Mouse (Mus musculus) heart, postnatal 0 days (tissue): ENCODE results near the gene Stx7. TPM values are rescaled to one million over a fixed set of nuclear protein-coding genes. Genes with fewer than 3 reads are reported as not detected.

Source experiments
- ATAC-seq: fragments of 200-750 bp; cut with Nextera tagmentation; 2 replicates; pipeline ENCODE4 v1.8.0; 2017; ENCODE audit warnings: low read depth, moderate number of reproducible peaks, moderate library complexity; ENCODE audit not compliant: insufficient read depth
- DNase-seq: peaks from one replicate; pipeline ENCODE4 v3.0.0-alpha.2; 2016; ENCODE audit warnings: low spot score
- H3K27ac ChIP-seq: fragments of 300-500 bp; sonication (generic); 2 replicates; pipeline ENCODE4 v1.5.1; 2014; ENCODE audit warnings: low read depth, mild to moderate bottlenecking
- H3K27me3 ChIP-seq: fragments of 300-500 bp; sonication (generic); 2 replicates; pipeline ENCODE4 v1.6.1; 2014; ENCODE audit warnings: low read length, mixed read lengths; ENCODE audit not compliant: control insufficient read depth, insufficient read depth
- H3K36me3 ChIP-seq: fragments of 300-500 bp; sonication (generic); replicated peaks from 2 replicates; pipeline ENCODE4 v1.6.1; 2014; ENCODE audit warnings: low read length, mixed read lengths; ENCODE audit not compliant: control insufficient read depth, insufficient read depth
- H3K4me1 ChIP-seq: fragments of 300-500 bp; sonication (generic); 2 replicates; pipeline ENCODE4 v1.6.1; 2014; ENCODE audit warnings: antibody characterized with exemption; ENCODE audit not compliant: control insufficient read depth, insufficient read depth
- H3K4me2 ChIP-seq: fragments of 300-500 bp; sonication (generic); 2 replicates; pipeline ENCODE4 v1.6.1; 2014; ENCODE audit warnings: low read depth, mild to moderate bottlenecking, low read length, moderate library complexity
- H3K4me3 ChIP-seq: fragments of 300-500 bp; sonication (generic); 2 replicates; pipeline ENCODE4 v1.5.1; 2014; ENCODE audit warnings: low read depth, low read length
- H3K9ac ChIP-seq: fragments of 300-500 bp; sonication (generic); replicated peaks from 2 replicates; pipeline ENCODE4 v1.6.1; 2014; ENCODE audit warnings: low read depth, low read length, mixed read lengths
- H3K9me3 ChIP-seq: fragments of 300-500 bp; sonication (generic); replicated peaks from 2 replicates; pipeline ENCODE4 v1.6.1; 2016; ENCODE audit warnings: low read length; ENCODE audit not compliant: control insufficient read depth
- CTCF ChIP-seq: IDR thresholded peaks from 2 replicates; pipeline ENCODE4 v1.5.1; 2016; ENCODE audit warnings: antibody characterized with exemption, control low read depth, low read depth
- EP300 ChIP-seq: IDR thresholded peaks from 2 replicates; pipeline ENCODE4 v1.6.1; 2016; ENCODE audit warnings: antibody characterized with exemption, low read depth
- WGBS: fragments of 180-500 bp; shearing (Covaris S2); extraction: QIAGEN DNeasy Blood & Tissue Kit; methylation state at CpG from one replicate; pipeline ENCODE4 v1.1.7; 2014; 5-methylcytosine and 5-hydroxymethylcytosine counted together
- polyA plus RNA-seq: library from polyadenylated mRNA; unstranded; fragments of >200 nt; fragmentation: Nextera tagmentation; extraction: Ambion mirVana; gene quantifications from 2 replicates; pipeline ENCODE4 v1.2.1, GENCODE M21; 2015
- total RNA-seq: library from RNA; depleted of rRNA; stranded (reverse); fragments of >200 nt; gene quantifications from 2 replicates; pipeline ENCODE4 v1.2.3, GENCODE M21; 2014; ENCODE audit warnings: low replicate concordance; rRNA removed

Stx7 gene
- total and polyA plus RNA-seq, 2 experiments from 2014 or later: 30.1 to 67.8 TPM

GRCm38 (mm10) chr10:24232281-24232680 lies 83.2 kb downstream of the Stx7 start:
- Histone ChIP-seq H3K36me3 (no peaks in the 10 kb centered on the region), H3K4me1 (no peaks in the 10 kb centered on the region), H3K27me3 (no peaks in the 10 kb centered on the region), H3K4me3 (no peak overlapping the region), H3K9me3 (no peaks in the 10 kb centered on the region), H3K9ac (no peak overlapping the region), H3K4me2 (no peak overlapping the region), H3K27ac (no peak overlapping the region)
- no peak for ATAC-seq
- no peak for DNase-seq
- TF ChIP-seq EP300: no peak
- TF ChIP-seq CTCF: no peak
- WGBS: 67% methylated on average over 4 of the region's 4 CpGs

GRCm38 (mm10) chr10:24235426-24236283 lies 86.6 kb downstream of the Stx7 start:
- no peak for ATAC-seq
- TF ChIP-seq CTCF (no peak), EP300 (no peak)
- WGBS: 65% methylated on average over 23 of the region's 23 CpGs

More at GRCm38 (mm10) chr10:24235426-24236283, 86.6 kb downstream of the Stx7 start:
- Histone ChIP-seq H3K27me3 (no peaks in the 10 kb centered on the region), H3K27ac (no peak overlapping the region), H3K4me3 (no peak overlapping the region), H3K4me2 (no peak overlapping the region), H3K36me3 (no peaks in the 10 kb centered on the region), H3K9ac (no peak overlapping the region), H3K4me1 (no peaks in the 10 kb centered on the region), H3K9me3 (peaks cover 6% of the 10 kb centered on the region; the same call in 1 of the 2 replicates)
- DNase-seq: no peak

Other genes starting within 250 kb of the Stx7 start
- not detected in 2 replicates for gene Taar1, start 228.9 kb upstream of the Stx7 start, total RNA-seq
- gene Taar1, start 228.9 kb upstream of the Stx7 start, polyA plus RNA-seq: not detected in 2 replicates
- gene Taar2, start 210.7 kb upstream of the Stx7 start, total RNA-seq: not detected in 2 replicates
- gene Taar2, start 210.7 kb upstream of the Stx7 start, polyA plus RNA-seq: not detected in 2 replicates
- gene Taar3, start 199.7 kb upstream of the Stx7 start, total RNA-seq: not detected in 2 replicates
- gene Taar3, start 199.7 kb upstream of the Stx7 start, polyA plus RNA-seq: not detected in 2 replicates
- not detected in 2 replicates for gene Taar4, start 188.8 kb upstream of the Stx7 start, total RNA-seq
- gene Taar4, start 188.8 kb upstream of the Stx7 start, polyA plus RNA-seq: not detected in 2 replicates
- not detected in 2 replicates for gene Taar5, start 178.6 kb upstream of the Stx7 start, total RNA-seq
- gene Taar5, start 178.6 kb upstream of the Stx7 start, polyA plus RNA-seq: not detected in 2 replicates
- gene Taar6, start 163.7 kb upstream of the Stx7 start, total RNA-seq: not detected in 2 replicates
- not detected in 2 replicates for gene Taar6, start 163.7 kb upstream of the Stx7 start, polyA plus RNA-seq
- gene Taar7a, start 155.8 kb upstream of the Stx7 start, total RNA-seq: not detected in 2 replicates
- not detected in 2 replicates for gene Taar7a, start 155.8 kb upstream of the Stx7 start, polyA plus RNA-seq
- not detected in 2 replicates for gene Taar7b, start 149.4 kb upstream of the Stx7 start, total RNA-seq
- gene Taar7b, start 149.4 kb upstream of the Stx7 start, polyA plus RNA-seq: not detected in 2 replicates
- not detected in 2 replicates for gene Taar7d, start 122.1 kb upstream of the Stx7 start, total RNA-seq
- not detected in 2 replicates for gene Taar7d, start 122.1 kb upstream of the Stx7 start, polyA plus RNA-seq
- not detected in 2 replicates for gene Taar7e, start 111.7 kb upstream of the Stx7 start, total RNA-seq
- not detected in 2 replicates for gene Taar7e, start 111.7 kb upstream of the Stx7 start, polyA plus RNA-seq
- not detected in 2 replicates for gene Taar7f, start 99.8 kb upstream of the Stx7 start, total RNA-seq
- not detected in 2 replicates for gene Taar7f, start 99.8 kb upstream of the Stx7 start, polyA plus RNA-seq
- gene Taar8a, start 72.8 kb upstream of the Stx7 start, total RNA-seq: not detected in 2 replicates
- not detected in 2 replicates for gene Taar8a, start 72.8 kb upstream of the Stx7 start, polyA plus RNA-seq
- not detected in 2 replicates for gene Taar8b, start 57.0 kb upstream of the Stx7 start, total RNA-seq
- not detected in 2 replicates for gene Taar8b, start 57.0 kb upstream of the Stx7 start, polyA plus RNA-seq
- gene Taar8c, start 47.4 kb upstream of the Stx7 start, total RNA-seq: not detected in 2 replicates
- gene Taar8c, start 47.4 kb upstream of the Stx7 start, polyA plus RNA-seq: not detected in 2 replicates
- gene Taar9, start 39.8 kb upstream of the Stx7 start, total RNA-seq: not detected in 2 replicates
- not detected in 2 replicates for gene Taar9, start 39.8 kb upstream of the Stx7 start, polyA plus RNA-seq
- 0.46 and 3.2 TPM in 2 replicates for gene Moxd1, start 74.2 kb downstream of the Stx7 start, total RNA-seq
- 1.5 and 2.6 TPM in 2 replicates for gene Moxd1, start 74.2 kb downstream of the Stx7 start, polyA plus RNA-seq